Mouse (Mus musculus): ENCODE results near the gene Barx2.
"Not testable (repeated sequence)": the region's sequence is repeated elsewhere in the genome, so short reads cannot be mapped to it uniquely, and the experiment has no call there.

Barx2 gene

DNA sequence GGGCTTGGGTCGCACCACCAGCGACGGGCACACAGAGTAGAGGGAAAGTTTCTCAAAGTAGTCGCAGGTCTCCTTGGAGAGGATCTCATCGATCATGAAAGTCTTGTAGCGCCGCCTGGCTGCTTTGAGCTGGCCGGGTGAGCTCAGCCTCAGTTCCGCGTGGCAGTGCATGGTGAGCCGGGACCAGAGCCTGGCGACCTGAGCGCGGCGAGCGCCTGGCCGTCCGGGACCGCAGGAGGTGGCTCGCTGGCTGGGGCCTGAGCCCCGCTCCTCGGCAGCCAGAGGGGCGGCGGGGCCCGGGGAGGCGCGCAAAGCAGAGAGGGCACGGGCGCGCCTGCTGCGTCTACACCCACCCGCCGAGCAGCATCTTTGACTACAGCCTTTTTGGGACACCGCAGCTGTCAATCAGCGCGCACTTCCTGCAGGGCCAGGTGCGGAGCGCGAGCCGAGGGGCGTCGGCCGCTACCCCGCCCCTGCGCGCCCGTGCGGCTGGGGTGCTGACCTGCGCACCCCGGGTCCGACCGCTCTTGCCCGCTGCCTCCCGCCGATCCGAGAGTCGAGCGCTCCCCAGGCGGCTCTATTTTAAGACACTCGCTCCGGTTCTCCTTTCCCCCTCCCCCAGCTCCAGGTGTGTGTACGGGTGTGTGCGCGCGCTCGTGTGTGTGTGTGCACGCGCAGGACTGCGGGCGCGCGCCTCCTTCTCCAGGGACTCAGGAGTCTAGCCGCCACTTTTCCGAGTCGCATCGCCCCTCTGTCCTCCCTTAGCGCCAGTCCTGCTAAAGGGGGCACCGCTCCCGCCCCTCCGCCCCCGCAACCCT is at the start of gene Barx2:
Barx2 (minus strand) TSS at position 542 of the 818 bp plus-strand sequence.
- peak; percentile 46 for DNase-seq

DNA sequence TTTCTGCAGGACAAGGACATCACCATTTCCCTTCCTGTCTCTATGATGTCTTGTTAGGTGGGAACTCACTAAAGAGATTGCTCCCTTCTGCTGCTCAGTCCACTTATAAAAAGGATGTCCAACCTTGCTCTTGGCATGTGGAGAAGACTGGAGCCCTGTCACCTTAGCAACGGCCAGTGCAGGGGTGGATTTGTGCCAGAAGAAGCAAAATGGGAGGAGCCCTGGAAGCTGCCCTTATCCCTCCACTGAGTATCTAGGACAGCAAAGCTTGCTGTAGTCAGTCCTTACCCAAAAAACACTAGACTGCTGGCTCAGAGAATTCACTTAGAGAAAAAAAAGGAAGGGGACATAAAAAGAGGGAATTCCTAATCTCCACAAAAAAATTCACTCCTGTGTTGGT is 49.0 kb upstream of the Barx2 start:
- DNase-seq = no peak

DNA sequence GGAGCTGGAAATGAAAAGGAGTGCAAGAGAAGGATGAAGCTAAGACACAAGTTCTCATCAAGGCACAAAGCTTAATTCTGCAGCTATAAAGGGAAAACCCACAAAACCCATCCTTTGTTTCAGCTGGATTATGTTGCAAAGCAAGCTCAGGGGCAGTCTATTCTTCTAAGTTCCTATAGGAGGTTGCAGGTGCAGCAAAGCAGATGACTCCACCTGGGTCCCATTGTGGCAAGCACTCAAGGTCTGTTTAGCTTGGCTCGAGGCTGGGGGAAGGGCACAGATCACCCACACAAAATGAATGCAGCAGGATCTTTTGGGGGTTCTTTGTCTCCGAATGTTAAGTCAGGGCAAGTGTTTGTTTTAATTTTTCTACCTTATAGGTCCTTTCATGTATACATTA is 47.2 kb upstream of the Barx2 start:
- DNase-seq = no peak

DNA sequence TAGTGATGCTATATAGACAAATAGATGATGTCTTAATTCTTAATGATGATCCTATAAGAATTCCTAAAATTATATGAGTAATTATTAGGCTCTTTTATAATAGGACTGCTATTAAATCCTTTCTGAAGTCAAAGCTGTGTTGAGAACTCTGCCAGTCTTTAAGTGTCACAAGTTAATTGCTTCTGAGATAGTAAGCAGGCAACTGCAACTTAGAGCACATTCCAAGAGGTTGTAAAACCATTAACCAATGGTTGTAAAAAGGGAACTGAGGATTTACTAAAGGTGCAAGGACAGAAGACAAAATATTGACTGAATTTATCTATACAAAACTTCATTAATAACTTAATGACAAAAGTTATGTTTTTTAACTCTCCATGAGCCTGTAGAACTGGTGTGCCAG is 44.9 kb upstream of the Barx2 start:
- no peak for DNase-seq

DNA sequence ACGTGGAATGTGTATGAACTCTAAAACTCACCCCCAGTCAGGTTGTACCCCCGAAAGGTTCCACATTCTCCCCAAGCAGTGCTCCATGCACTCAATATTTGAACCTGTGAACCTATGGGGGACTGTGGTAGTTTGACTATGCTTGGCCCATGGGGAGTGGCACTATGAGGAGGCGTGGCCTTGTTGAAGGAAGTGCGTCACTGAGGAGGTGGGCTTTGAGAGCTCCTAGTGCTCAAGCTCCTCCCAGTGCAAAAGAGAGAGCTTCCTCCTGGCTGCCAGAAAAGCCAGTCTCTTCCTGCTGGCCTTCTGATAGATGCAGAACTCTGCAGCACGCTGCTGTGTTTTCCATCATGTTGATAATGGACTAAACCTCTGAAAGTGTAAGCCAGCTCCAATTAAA is 37.2 kb upstream of the Barx2 start:
- no peak for DNase-seq

DNA sequence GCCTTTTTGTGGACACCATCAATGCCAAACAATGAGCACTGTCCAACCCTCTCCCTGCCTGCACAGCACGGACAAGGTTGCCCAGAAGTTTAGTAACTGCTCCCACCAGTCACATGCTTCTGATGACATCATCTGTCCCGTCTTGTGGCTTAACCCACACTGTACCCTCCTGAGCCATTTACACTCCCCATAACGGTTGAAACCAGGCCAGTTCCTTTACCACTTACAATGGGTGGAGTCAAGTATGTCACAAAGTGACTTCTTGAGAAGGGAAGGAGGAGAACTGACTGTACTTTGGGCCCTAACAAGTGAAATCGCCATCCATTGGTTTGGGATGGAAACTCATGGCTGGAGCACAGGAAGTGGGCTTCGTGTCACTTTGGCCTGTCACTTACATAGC is 35.8 kb upstream of the Barx2 start:
- DNase-seq = no peak

DNA sequence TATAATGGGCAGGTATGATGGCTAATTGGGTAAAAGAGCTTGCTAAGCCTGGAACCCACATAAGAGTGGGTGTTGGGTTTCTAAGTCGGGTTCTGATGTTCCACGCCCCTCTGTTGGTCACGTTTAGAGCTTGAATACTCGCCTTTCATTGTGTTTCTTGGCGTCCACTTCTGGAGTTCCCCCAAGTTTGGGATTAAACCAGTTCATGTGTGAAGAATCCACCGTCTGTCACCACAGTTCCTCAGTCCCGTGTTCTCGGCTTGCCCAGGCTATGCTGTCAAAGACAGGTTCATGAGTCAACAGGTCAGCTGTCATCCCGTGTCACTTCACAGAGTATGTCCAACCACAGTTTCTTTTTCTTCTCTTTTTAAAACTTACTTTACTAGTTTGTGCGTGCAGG is 33.8 kb upstream of the Barx2 start:
- DNase-seq = no peak

DNA sequence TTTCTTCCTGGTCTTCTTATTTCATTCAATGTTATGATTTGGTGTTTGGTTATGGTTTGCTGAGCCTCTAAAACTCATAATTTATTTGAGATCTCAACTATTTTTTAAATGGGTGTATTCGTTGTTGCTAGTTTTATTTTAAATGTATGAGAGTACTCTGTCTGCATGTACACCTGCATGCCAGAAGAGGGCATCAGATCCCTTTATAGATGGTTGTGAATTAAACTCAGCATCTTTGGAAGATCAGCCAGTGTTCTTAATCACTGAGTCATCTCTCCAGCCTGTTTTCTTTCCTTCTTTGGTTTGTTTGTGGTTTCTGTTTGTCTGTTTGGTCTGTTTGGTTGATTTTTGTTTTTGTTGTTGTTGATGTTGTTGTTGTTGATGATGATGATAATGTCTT is 29.1 kb upstream of the Barx2 start:
- DNase-seq = no peak

DNA sequence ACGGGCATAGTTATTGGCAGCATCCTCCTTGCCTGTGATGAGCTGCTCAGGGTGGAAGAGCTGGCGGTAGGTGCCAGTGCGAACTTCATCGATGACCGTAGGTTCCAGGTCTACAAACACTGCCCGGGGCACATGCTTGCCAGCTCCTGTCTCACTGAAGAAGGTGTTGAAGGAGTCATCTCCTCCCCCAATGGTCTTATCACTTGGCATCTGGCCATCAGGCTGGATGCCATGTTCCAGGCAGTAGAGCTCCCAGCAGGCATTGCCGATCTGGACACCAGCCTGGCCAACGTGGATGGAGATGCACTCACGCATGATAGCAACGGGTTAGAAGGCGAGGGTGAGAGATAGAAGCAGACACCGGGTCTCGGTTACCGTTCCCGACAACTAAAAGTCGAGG is 23.2 kb upstream of the Barx2 start:
- not testable (repeated sequence) for DNase-seq

DNA sequence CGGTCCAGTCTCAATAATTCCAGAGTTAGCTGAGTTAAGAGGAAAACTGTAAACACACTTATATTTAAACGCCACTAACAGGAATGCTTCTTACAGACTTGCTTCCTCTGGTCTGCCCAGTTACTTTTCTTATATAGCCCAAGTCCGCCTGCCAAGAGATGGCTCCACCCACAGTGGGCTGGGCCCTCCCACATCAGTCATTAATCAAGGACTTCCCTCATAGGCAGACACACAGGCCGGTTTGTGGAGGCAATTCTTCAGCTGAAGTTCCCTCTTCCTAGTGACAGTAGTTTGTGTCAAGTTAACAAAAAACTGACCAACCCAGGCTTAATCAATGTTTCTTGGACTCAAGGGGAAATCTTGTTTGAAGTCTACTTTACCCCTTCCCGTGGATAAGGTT is 18.4 kb upstream of the Barx2 start:
- peak; percentile 16 for DNase-seq

DNA sequence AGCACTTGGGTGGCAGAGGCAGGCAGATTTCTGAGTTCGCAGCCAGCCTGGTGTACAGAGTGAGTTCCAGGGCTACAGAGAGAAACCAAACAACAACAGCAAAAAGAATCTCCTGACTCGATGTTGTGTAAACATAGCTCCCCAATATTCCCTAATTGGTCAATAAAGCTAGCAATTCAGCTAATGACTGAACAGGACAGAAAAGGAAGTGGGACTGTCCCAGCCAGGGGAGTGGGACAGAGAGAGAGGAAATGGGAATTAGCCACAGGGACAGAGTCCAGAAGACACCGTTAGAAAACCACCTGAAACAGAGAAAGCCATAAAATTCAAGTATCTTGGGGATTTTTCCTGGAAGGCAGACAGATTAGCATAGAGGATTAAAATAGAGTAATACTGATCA is 18.0 kb upstream of the Barx2 start:
- no peak for DNase-seq

DNA sequence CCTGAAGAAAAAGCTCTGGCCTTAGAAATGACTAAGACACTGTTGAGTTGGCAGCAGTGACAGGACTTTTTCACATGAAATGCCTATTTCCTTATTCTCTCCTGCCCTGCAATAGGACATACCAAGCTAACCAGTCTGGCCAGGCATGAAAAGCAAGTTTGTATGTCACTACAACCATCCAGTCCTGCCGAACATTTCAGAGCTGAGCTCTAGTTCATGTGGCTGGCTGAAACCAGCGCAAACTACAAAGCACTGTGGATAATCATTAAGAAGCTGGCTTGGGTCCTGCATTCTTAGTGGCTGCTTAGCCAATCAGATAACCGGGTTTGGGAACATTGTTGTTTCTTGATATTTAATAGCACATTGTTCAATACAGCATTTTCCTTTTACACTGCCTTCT is 13.5 kb upstream of the Barx2 start:
- DNase-seq = no peak

DNA sequence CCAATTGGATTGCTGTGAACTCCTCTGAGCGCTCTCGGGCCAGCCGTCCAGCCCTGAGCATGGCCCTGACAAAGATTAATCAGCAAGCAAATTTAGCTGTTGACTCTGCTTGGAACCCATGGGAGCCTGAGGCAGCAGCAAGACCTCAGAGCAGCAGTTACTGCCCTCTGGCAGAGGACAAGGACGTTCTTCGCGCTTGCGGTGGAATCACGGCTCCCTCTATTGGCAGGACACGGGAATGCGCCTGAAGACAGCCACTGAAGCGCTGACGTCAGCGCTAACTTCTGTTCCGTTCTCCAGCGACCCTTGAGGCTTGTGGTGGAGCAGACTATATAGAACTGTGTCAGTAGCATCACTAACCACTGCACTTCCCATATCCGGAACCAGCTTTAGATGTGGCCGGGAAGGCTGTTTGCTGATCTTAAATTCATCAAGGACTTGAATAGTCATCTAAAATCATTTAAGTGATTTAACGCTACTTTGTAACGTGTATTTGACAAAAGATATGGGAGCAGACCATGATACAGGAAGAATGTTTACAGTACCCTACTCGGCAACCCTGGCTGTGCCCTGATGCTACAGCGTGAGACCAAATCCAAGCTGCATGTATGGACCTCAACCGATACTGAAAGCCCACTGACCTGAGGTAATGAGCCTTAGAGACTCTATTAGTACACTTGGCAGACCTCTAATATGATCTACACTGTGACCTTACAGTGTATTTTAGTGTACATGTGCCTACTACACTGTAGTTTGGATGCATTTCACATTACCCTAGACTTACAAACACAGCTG is 12.8 kb upstream of the Barx2 start:
- peak; percentile 86 for DNase-seq

DNA sequence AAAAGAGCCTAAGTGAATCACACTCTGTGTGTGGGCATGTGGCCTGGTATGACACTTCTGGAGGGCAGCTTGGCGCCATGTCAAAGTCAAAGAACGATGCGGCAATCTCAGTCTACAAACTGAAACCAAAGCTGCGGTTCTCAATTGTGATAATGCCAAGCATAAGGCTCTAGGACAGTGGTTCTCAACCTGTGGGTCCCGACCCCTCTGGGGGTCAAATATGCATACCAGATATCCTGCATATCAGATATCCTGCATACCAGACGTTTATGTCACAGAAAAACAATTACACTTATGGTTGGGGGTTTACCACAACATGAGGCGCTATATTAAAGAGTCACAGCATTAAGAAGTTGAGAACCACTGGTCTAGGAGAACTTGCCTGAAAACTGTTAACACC is 10.3 kb upstream of the Barx2 start:
- no peak for DNase-seq

DNA sequence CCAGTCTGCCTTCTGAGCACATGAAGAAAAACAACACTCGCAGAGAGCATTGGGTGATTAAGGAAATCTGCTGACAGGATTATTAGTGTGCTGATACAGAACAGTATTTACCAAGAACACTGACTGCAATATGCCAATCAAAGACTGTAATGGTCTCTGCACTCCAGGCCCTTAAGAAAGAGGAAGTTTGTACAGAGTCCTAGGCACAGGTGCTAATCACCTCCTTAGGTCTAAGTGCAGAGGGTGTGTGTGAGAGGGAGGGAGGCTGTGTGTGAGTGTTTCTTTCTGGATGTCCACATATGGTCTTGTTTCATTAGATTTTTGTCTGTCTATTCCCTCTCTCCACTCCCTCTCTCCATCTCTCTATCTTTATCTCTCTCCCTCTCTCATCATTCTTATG is 6.5 kb upstream of the Barx2 start:
- DNase-seq = no peak

DNA sequence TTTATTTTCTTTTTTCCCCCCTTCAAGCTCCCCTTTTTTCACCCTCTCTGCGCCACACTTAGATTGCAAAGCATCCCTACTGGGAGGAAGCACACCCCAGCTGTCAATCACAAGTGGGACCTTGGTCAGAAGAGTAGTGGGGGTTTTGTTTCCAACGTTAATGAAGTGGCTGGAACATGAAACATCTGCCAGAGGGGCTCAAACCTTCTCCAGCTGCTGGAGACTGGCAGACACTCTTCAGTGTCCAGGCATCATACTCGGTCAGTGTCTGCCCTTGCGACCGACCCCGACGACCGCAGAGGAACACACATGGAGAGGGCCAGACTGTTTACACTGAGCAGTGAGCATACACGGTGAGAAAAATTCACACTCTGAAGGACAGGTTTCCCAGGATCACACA is 3.2 kb upstream of the Barx2 start:
- no peak for DNase-seq

DNA sequence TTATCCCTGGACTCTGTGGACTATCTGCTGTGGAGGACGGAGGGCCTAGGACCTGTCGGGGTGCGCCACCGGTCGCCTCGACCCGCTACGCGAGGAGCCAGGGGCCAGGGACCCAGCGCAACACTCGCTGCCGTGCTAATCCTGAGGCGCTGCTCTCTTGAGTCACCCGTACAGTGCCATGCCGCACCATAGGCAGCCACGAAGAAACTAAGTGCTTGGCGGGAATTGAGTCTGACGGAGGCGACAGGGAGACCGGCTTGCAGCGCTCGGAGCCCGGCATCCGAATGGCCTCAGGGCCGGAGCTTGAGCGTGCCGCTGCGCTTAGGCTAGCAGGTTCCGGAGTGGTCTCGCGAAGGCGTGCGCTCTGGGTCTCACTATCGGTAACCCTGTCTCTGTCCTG is 1.6 kb upstream of the Barx2 start:
- no peak for DNase-seq

DNA sequence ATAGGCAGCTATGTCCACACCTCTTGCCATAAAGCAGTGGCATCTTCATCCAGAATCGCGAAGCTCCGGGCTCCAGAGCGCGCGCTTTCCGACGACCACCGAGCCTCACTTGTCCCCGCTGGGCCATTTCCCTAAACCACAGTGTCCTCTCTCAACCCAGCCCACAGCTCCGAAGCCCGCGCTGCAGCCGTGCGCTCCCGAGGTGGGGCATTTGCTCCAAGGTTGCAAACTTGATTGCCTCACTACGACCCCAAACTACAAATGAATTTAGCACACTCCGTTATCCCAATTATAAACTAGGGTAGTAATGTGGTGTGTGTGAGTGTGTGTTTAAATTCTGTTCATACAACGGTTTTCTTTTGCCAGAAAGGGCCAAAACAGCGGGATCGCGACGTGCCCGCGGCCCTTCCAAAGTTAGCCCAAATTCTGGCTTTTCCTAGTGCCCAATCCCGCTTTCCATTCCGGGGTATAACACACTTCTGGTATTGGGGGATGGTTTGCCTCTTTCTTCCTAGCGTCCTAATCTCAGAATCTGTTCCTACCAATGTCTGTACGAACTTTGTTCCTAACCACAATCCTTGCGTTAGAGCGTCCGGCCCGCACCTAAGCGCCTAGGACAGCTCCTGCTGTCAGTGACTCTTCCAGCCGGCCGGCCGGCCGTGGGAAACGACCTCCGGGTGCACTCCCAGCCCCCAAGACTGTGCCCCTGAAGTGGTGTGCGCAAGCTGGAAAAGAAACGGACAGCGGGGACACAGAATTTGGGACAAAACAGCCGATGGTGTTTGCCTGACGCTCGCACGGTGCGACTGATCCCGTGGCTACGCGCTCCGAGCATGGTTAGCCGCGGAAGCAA is 703 bp upstream of the Barx2 start:
- no peak for DNase-seq

DNA sequence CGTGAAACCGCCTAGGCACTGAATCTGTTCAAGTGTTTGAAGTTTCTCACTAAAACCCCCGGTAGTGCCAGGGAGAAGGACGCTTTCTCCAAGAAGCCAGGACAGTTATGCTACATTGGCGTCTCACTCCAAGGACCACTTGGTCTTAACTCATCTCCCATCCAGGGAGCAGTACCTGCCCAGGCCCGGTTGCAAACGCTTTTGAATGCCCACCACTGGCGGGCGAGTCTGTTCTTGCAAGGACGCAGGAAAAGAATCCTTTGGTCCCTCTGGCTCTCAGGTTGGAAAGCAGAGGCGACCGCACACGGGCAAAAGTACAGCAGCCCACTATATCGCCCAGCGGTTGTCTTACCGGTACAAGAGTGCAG is 725 bp downstream of the Barx2 start:
- DNase-seq = no peak

DNA sequence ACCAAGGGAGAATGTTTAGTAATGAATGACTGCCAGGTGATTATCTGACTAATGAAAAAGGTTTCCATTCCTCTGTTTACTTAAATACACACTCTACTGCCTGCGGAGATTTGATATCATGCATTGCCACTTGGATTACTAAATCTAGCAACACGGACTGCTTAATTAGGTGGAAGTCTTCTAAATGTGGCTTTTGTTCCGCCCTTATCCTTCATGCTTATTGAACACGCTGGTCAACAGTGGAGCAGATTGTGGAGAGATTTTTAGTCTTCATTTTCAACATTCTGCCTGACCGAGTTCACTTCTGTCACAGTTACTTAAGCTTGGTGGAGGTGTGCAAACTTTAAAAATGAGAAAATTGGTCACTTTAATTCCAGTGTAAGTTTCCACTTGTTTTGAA is 3.0 kb downstream of the Barx2 start:
- no peak for DNase-seq

DNA sequence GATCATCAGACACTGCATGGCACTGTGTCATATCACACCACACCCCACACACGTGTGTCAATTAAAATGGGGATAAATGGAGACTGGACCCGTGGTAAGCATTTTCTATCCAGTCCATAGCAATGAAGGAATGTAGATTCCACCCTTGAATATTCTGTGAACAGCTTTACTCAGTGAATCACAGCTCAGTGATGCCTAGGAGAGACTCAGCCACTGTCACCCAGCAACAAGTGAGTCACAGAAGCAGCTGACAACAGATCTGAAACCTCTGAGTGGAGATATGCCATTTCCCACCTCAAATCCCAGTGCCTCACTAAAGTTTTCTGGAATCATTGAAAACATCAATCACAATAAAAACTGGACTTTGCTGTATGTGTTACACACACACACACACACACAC is 11.5 kb downstream of the Barx2 start:
- DNase-seq = no peak

DNA sequence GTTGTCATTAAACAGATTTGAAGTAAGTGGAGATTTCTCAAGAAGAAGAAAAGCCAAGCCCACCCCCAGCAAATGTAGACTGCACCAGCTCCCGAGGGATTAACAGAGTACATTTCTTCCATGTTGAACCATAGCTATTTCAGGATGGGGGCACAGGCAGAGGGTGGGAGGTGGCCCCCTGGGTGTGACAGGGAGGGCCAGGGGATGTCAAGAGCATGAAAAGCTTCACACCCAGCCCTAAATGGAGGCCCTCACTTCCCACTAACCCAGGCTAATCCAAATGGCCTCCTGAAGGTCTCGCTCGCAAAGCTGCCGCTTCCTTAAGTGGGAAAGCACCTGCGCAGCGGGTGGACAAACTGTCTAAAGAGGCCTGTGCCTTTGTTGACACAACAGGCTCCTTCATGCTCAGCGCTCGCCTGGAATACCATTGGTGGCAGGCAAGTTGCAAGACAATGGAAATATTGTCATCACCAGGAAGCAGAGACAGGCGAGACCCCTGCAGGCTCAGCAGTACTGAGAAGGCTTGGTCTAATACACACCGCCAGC is 18.4 kb downstream of the Barx2 start:
- no peak for DNase-seq

DNA sequence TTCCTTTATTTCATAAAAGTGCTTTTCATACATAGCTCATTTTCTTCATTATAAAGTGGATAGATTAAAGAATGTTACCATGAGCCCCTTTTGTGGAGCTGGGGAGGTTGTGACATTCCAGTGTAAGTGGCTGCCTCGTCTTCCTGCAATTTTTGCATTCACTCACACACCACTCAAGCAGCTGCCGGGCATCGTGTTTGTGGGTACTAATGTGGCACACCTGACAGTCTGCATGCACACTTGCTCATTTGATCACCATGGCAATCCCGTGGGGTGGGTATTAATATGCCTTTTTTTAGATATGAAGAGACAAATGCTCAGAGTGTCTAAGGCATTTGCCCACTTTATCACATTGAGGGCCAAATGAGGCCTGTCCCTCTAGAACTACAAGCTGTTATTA is 24.9 kb downstream of the Barx2 start:
- DNase-seq = no peak

Measured in lung, postnatal 14 days (tissue).